8 mouse cellular contexts compared by ENCODE assay signal in the genomic region with DNA sequence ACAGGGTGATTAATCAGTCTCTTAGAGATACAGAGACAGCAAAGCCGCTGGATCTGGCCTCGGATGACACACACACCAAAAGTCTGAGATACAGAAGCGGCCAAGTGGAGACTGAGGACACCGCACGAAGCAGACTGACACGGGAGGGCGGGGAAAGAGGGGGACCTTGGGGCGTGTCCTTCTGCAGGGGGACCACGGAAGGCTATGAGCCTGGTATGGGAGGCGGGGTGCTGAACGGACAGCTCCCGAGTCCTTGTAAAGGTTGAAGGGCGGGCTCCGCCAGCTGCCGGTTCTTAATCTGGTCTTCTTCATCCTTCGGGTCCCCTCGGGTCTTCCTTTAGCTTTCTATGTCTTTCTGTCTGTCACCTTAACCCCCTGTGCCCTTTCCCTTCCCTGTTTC. TPM values are rescaled to one million over a fixed set of nuclear protein-coding genes. Genes with fewer than 3 reads are reported as not detected.
A peak's percentile ranks its signal among the peaks of the same experiment; 100 is the strongest.
DNase-seq lines count a peak whose midpoint lies in the region; ATAC-seq and TF ChIP-seq lines count a peak whose summit lies in the region.

No protein-coding gene starts in this region.

- H3K27ac ChIP-seq in liver, embryonic 12.5 days: no peak overlapping the region
- peak overlapping the region; percentile 97 for H3K27ac ChIP-seq in midbrain, postnatal 0 days (ENCODE audit: low read depth, low read length)

- peaks cover 15% of the 10 kb centered on the region for H3K4me1 ChIP-seq in liver, embryonic 12.5 days
- peaks cover 45% of the 10 kb centered on the region for H3K4me1 ChIP-seq in midbrain, postnatal 0 days (ENCODE audit: insufficient read depth, low read length)

- peaks cover 92% of the 10 kb centered on the region for H3K27me3 ChIP-seq in liver, embryonic 12.5 days (replicated peaks)
- no peaks in the 10 kb centered on the region for H3K27me3 ChIP-seq in midbrain, postnatal 0 days (ENCODE audit: insufficient read depth, low read length)

- WGBS in liver, embryonic 12.5 days (ENCODE audit: insufficient replicate concordance): 2% methylated on average over 17 of the region's 17 CpGs
- 3% methylated on average over 17 of the region's 17 CpGs for WGBS in midbrain, postnatal 0 days

- ATAC-seq in liver, embryonic 12.5 days: no peak
- peak; percentile 37 to 49; a peak in 1 of 4 replicates for ATAC-seq in hematopoietic stem cell, adult 5-6 weeks (replicated peaks in 1 of 2; ENCODE audit: insufficient read depth in 1 of 2, low FRiP score in 2 of 2, low TSS enrichment in 1 of 2, low read depth in 1 of 2, poor library complexity in 2 of 2, severe bottlenecking in 2 of 2)
- peak; percentile 14 for ATAC-seq in midbrain, postnatal 0 days (ENCODE audit: low FRiP score)

- peak; percentile 65 for DNase-seq in liver
- DNase-seq in adrenal gland, adult 2 months: peak; percentile 92
- peak; percentile 70 for DNase-seq in embryo, embryonic 9.5 days (ENCODE audit: extremely low spot score)
- DNase-seq in left cerebral cortex, postnatal 14 days (ENCODE audit: low spot score in 2 of 2): peak; percentile 51 to 70
- DNase-seq in midbrain, postnatal 0 days (ENCODE audit: low spot score): peak; percentile 71
- DNase-seq in thymus, postnatal 4 days: peak; percentile 90

- TF ChIP-seq CTCF in midbrain, postnatal 0 days (IDR thresholded peaks at IDR 0.05): no peak

- no peak overlapping the region for H3K4me2 ChIP-seq in liver, embryonic 12.5 days
- peak overlapping the region; percentile 56 for H3K4me2 ChIP-seq in midbrain, postnatal 0 days (ENCODE audit: low read depth, low read length, poor library complexity, severe bottlenecking)

- no peaks in the 10 kb centered on the region for H3K9me3 ChIP-seq in liver, embryonic 12.5 days (replicated peaks)
- no peaks in the 10 kb centered on the region for H3K9me3 ChIP-seq in midbrain, postnatal 0 days (ENCODE audit: low read length)

- H3K9ac ChIP-seq in liver, embryonic 12.5 days: no peak overlapping the region
- peak overlapping the region; percentile 63 for H3K9ac ChIP-seq in midbrain, postnatal 0 days (replicated peaks; ENCODE audit: low read length, poor library complexity, severe bottlenecking)

- H3K4me3 ChIP-seq in liver, embryonic 12.5 days: no peak overlapping the region
- peak overlapping the region; percentile 23 for H3K4me3 ChIP-seq in midbrain, postnatal 0 days (ENCODE audit: low read depth, low read length)

- intact Hi-C loops in left cerebral cortex, postnatal 14 days (cut with DNase I): loop anchor here (5.0 kb wide), 1 partner anchor 64 kb away; the partner anchor contains the start of genes Grik5 and Zfp574

- no peaks in the 10 kb centered on the region for H3K36me3 ChIP-seq in liver, embryonic 12.5 days
- peaks cover 7% of the 10 kb centered on the region; the same call in 1 of the 2 replicates for H3K36me3 ChIP-seq in midbrain, postnatal 0 days (ENCODE audit: insufficient read depth, low read length)

RNA-seq across cellular contexts. Expression of gene Atp1a3, which starts 2.9 kb away (rescaled TPM):
- 0.45 and 0.50 TPM in 2 replicates for polyA plus RNA-seq in liver, embryonic 12.5 days (2016; fragmentation: Nextera tagmentation; extraction: Ambion mirVana)
- 100 to 1,000 TPM in 1 of 2 experiments, 10 to 100 TPM in 1; 59.1 to 147 TPM for total RNA-seq in adrenal gland, adult 2 months (2021)
- 115 and 153 TPM in 2 replicates for polyA plus RNA-seq in adrenal gland, adult 2 months (2012; rRNA removed)
- 7.7 and 9.9 TPM in 2 replicates for total RNA-seq in hematopoietic stem cell, adult 5-6 weeks (2017)
- 1,000 to 10,000 TPM; 2,091 to 2,391 TPM for total RNA-seq in left cerebral cortex, postnatal 14 days (2021)
- total RNA-seq in midbrain, postnatal 0 days (2014; rRNA removed): 493 and 502 TPM in 2 replicates
- polyA plus RNA-seq in midbrain, postnatal 0 days (2015; fragmentation: Nextera tagmentation; extraction: Ambion mirVana): 727 and 786 TPM in 2 replicates

RNA-seq across cellular contexts. Expression of gene Rabac1, which starts 36.1 kb away (rescaled TPM):
- polyA plus RNA-seq in liver, embryonic 12.5 days (2016; fragmentation: Nextera tagmentation; extraction: Ambion mirVana): 63.4 and 67.4 TPM in 2 replicates
- 100 to 1,000 TPM; 251 to 383 TPM for total RNA-seq in adrenal gland, adult 2 months (2021)
- polyA plus RNA-seq in adrenal gland, adult 2 months (2012; rRNA removed): 735 and 788 TPM in 2 replicates
- total RNA-seq in hematopoietic stem cell, adult 5-6 weeks (2017): 77.1 and 120 TPM in 2 replicates
- 100 to 1,000 TPM; 303 to 313 TPM for total RNA-seq in left cerebral cortex, postnatal 14 days (2021)
- 516 and 704 TPM in 2 replicates for total RNA-seq in midbrain, postnatal 0 days (2014; rRNA removed)
- polyA plus RNA-seq in midbrain, postnatal 0 days (2015; fragmentation: Nextera tagmentation; extraction: Ambion mirVana): 466 and 515 TPM in 2 replicates
